Mouse (Mus musculus): ENCODE data around the gene Oprl1. TPM values are rescaled to one million over a fixed set of nuclear protein-coding genes. Genes with fewer than 3 reads are reported as not detected.

The Oprl1 gene
- polyA plus RNA-seq, 1 experiment = not detected

- TF ChIP-seq CTCF (IDR thresholded peaks at IDR 0.05; ENCODE audit: borderline replicate concordance, insufficient read depth, low read length) = no peak
- no peaks in the 10 kb centered on the region for H3K4me1 ChIP-seq (ENCODE audit: control insufficient read depth, insufficient read depth, low read length)
- no peak overlapping the region for H3K27ac ChIP-seq (ENCODE audit: insufficient read depth, low read length)
- no peak overlapping the region for H3K4me3 ChIP-seq (ENCODE audit: insufficient read depth, low read length)
Observed at GRCm38 (mm10) chr2:181677755-181678098, 37.1 kb upstream of the Oprl1 start.

- H3K4me3 ChIP-seq (ENCODE audit: insufficient read depth, low read length) = no peak overlapping the region
- TF ChIP-seq POLR2A (IDR thresholded peaks at IDR 0.05; ENCODE audit: low read depth, low read length) (no peak), CTCF (IDR thresholded peaks at IDR 0.05; ENCODE audit: borderline replicate concordance, insufficient read depth, low read length) (peak; percentile 74)
- no peak overlapping the region for H3K27ac ChIP-seq (ENCODE audit: insufficient read depth, low read length)
- H3K4me1 ChIP-seq (ENCODE audit: control insufficient read depth, insufficient read depth, low read length) = no peaks in the 10 kb centered on the region
Observed at GRCm38 (mm10) chr2:181678780-181679179, 36.0 kb upstream of the Oprl1 start.

- Histone ChIP-seq H3K27ac (ENCODE audit: insufficient read depth, low read length) (no peak within 1 kb of the TSS), H3K4me1 (ENCODE audit: control insufficient read depth, insufficient read depth, low read length) (no peaks in the 10 kb centered on the region), H3K4me3 (ENCODE audit: insufficient read depth, low read length) (peak within 1 kb of the TSS; percentile 54)
- TF ChIP-seq POLR2A (IDR thresholded peaks at IDR 0.05; ENCODE audit: low read depth, low read length) (peak; percentile 52), CTCF (IDR thresholded peaks at IDR 0.05; ENCODE audit: borderline replicate concordance, insufficient read depth, low read length) (no peak)
Observed at GRCm38 (mm10) chr2:181679951-181680715, 34.7 kb upstream of the Oprl1 start, which contains the start of gene Tcea2. Tcea2 (plus strand) TSS chr2:181680310.

- no peak overlapping the region for H3K27ac ChIP-seq (ENCODE audit: insufficient read depth, low read length)
- TF ChIP-seq CTCF (IDR thresholded peaks at IDR 0.05; ENCODE audit: borderline replicate concordance, insufficient read depth, low read length) = no peak
- TF ChIP-seq POLR2A (IDR thresholded peaks at IDR 0.05; ENCODE audit: low read depth, low read length) = peak; percentile 46; the same call in 1 of the 2 replicates
- peak overlapping the region; percentile 54 for H3K4me3 ChIP-seq (ENCODE audit: insufficient read depth, low read length)
- H3K4me1 ChIP-seq (ENCODE audit: control insufficient read depth, insufficient read depth, low read length) = no peaks in the 10 kb centered on the region
Observed at GRCm38 (mm10) chr2:181680716-181681117, 34.1 kb upstream of the Oprl1 start.

GRCm38 (mm10) chr2:181681978-181682377 is 32.8 kb upstream of the Oprl1 start:
- no peaks in the 10 kb centered on the region for H3K4me1 ChIP-seq (ENCODE audit: control insufficient read depth, insufficient read depth, low read length)
- H3K27ac ChIP-seq (ENCODE audit: insufficient read depth, low read length) = no peak overlapping the region
- no peak overlapping the region for H3K4me3 ChIP-seq (ENCODE audit: insufficient read depth, low read length)
- TF ChIP-seq POLR2A (IDR thresholded peaks at IDR 0.05; ENCODE audit: low read depth, low read length) = no peak
- no peak for TF ChIP-seq CTCF (IDR thresholded peaks at IDR 0.05; ENCODE audit: borderline replicate concordance, insufficient read depth, low read length)

- TF ChIP-seq POLR2A (IDR thresholded peaks at IDR 0.05; ENCODE audit: low read depth, low read length) (no peak), CTCF (IDR thresholded peaks at IDR 0.05; ENCODE audit: borderline replicate concordance, insufficient read depth, low read length) (no peak)
- Histone ChIP-seq H3K4me3 (ENCODE audit: insufficient read depth, low read length) (no peak overlapping the region), H3K27ac (ENCODE audit: insufficient read depth, low read length) (no peak overlapping the region), H3K4me1 (ENCODE audit: control insufficient read depth, insufficient read depth, low read length) (no peaks in the 10 kb centered on the region)
Observed at GRCm38 (mm10) chr2:181683381-181683780, 31.4 kb upstream of the Oprl1 start.

- no peak for TF ChIP-seq POLR2A (IDR thresholded peaks at IDR 0.05; ENCODE audit: low read depth, low read length)
- no peak for TF ChIP-seq CTCF (IDR thresholded peaks at IDR 0.05; ENCODE audit: borderline replicate concordance, insufficient read depth, low read length)
- no peak overlapping the region for H3K4me3 ChIP-seq (ENCODE audit: insufficient read depth, low read length)
- no peaks in the 10 kb centered on the region for H3K4me1 ChIP-seq (ENCODE audit: control insufficient read depth, insufficient read depth, low read length)
- no peak overlapping the region for H3K27ac ChIP-seq (ENCODE audit: insufficient read depth, low read length)
Observed at GRCm38 (mm10) chr2:181684713-181685112, 30.1 kb upstream of the Oprl1 start.

GRCm38 (mm10) chr2:181685686-181686085 is 29.1 kb upstream of the Oprl1 start:
- Histone ChIP-seq H3K4me1 (ENCODE audit: control insufficient read depth, insufficient read depth, low read length) (no peaks in the 10 kb centered on the region), H3K27ac (ENCODE audit: insufficient read depth, low read length) (no peak overlapping the region), H3K4me3 (ENCODE audit: insufficient read depth, low read length) (no peak overlapping the region)
- TF ChIP-seq CTCF (IDR thresholded peaks at IDR 0.05; ENCODE audit: borderline replicate concordance, insufficient read depth, low read length) (no peak), POLR2A (IDR thresholded peaks at IDR 0.05; ENCODE audit: low read depth, low read length) (no peak)

- TF ChIP-seq POLR2A (IDR thresholded peaks at IDR 0.05; ENCODE audit: low read depth, low read length) (peak; percentile 14; the same call in 1 of the 2 replicates), CTCF (IDR thresholded peaks at IDR 0.05; ENCODE audit: borderline replicate concordance, insufficient read depth, low read length) (no peak)
- no peak overlapping the region for H3K27ac ChIP-seq (ENCODE audit: insufficient read depth, low read length)
Observed at GRCm38 (mm10) chr2:181687586-181687985, 27.2 kb upstream of the Oprl1 start.

GRCm38 (mm10) chr2:181689466-181690160 is 25.2 kb upstream of the Oprl1 start:
- Histone ChIP-seq H3K4me3 (ENCODE audit: insufficient read depth, low read length) (no peak overlapping the region), H3K4me1 (ENCODE audit: control insufficient read depth, insufficient read depth, low read length) (no peaks in the 10 kb centered on the region), H3K27ac (ENCODE audit: insufficient read depth, low read length) (no peak overlapping the region)
- TF ChIP-seq CTCF (IDR thresholded peaks at IDR 0.05; ENCODE audit: borderline replicate concordance, insufficient read depth, low read length) (no peak), POLR2A (IDR thresholded peaks at IDR 0.05; ENCODE audit: low read depth, low read length) (no peak)

More at GRCm38 (mm10) chr2:181687586-181687985, 27.2 kb upstream of the Oprl1 start:
- H3K4me1 ChIP-seq (ENCODE audit: control insufficient read depth, insufficient read depth, low read length) = no peaks in the 10 kb centered on the region
- no peak overlapping the region for H3K4me3 ChIP-seq (ENCODE audit: insufficient read depth, low read length)

Measured in embryonic fibroblast, embryonic 13.5 days (primary cell).